Mouse (Mus musculus) liver, postnatal 0 days (tissue): Measurements from ENCODE around the gene Itpk1. TPM values are rescaled to one million over a fixed set of nuclear protein-coding genes. Genes with fewer than 3 reads are reported as not detected.

Source experiments
- ATAC-seq: fragments of 200-750 bp; cut with Nextera tagmentation; 2 replicates; pipeline ENCODE4 v1.8.0; 2017; ENCODE audit warnings: mild to moderate bottlenecking, moderate library complexity
- DNase-seq: peaks from one replicate; pipeline ENCODE4 v3.0.0-alpha.2; 2016
- H3K27ac ChIP-seq: fragments of 300-500 bp; sonication (generic); 2 replicates; pipeline ENCODE4 v1.5.1; 2014; ENCODE audit warnings: antibody characterized with exemption, moderate library complexity, mild to moderate bottlenecking, low read depth
- H3K27me3 ChIP-seq: fragments of 300-500 bp; sonication (generic); 2 replicates; pipeline ENCODE4 v1.6.1; 2014; ENCODE audit warnings: low read length, control low read depth, mixed read lengths; ENCODE audit not compliant: insufficient read depth
- H3K36me3 ChIP-seq: fragments of 300-500 bp; sonication (generic); replicated peaks from 2 replicates; pipeline ENCODE4 v1.6.1; 2014; ENCODE audit warnings: mild to moderate bottlenecking, control low read depth, low read length, moderate library complexity, mixed read lengths; ENCODE audit not compliant: insufficient read depth
- H3K4me1 ChIP-seq: fragments of 300-500 bp; sonication (generic); 2 replicates; pipeline ENCODE4 v1.6.1; 2014; ENCODE audit warnings: antibody characterized with exemption, mild to moderate bottlenecking, control low read depth; ENCODE audit not compliant: insufficient read depth
- H3K4me2 ChIP-seq: fragments of 300-500 bp; sonication (generic); 2 replicates; pipeline ENCODE4 v1.6.1; 2014; ENCODE audit warnings: low read depth, mild to moderate bottlenecking, low read length, moderate library complexity, mixed read lengths
- H3K4me3 ChIP-seq: fragments of 300-500 bp; sonication (generic); 2 replicates; pipeline ENCODE4 v1.5.1; 2014; ENCODE audit warnings: low read depth, low read length
- H3K9ac ChIP-seq: fragments of 300-500 bp; sonication (generic); replicated peaks from 2 replicates; pipeline ENCODE4 v1.6.1; 2014; ENCODE audit warnings: mild to moderate bottlenecking, moderate library complexity
- H3K9me3 ChIP-seq: fragments of 300-500 bp; sonication (generic); 2 replicates; pipeline ENCODE4 v1.6.1; 2016; ENCODE audit warnings: mild to moderate bottlenecking, control low read depth, low read length, mixed read lengths
- CTCF ChIP-seq: sonication (generic); IDR thresholded peaks from 2 replicates; pipeline ENCODE4 v1.5.1; 2016; ENCODE audit warnings: antibody characterized with exemption, low read depth
- EP300 ChIP-seq: IDR thresholded peaks from 2 replicates; pipeline ENCODE4 v1.6.1; 2016; ENCODE audit warnings: antibody characterized with exemption, low read depth, mild to moderate bottlenecking
- WGBS: fragments of 180-500 bp; shearing (Covaris S2); extraction: QIAGEN DNeasy Blood & Tissue Kit; methylation state at CpG from one replicate; pipeline ENCODE4 v1.1.7; 2014; ENCODE audit not compliant: insufficient replicate concordance; 5-methylcytosine and 5-hydroxymethylcytosine counted together
- polyA plus RNA-seq: library from polyadenylated mRNA; unstranded; fragments of >200 nt; fragmentation: Nextera tagmentation; extraction: Ambion mirVana; gene quantifications from 2 replicates; pipeline ENCODE4 v1.2.1, GENCODE M21; 2015

Itpk1 gene
- polyA plus RNA-seq, 1 experiment from 2014 or later, result 3.6 TPM

- TF ChIP-seq EP300 (no peak), CTCF (no peak)
- Histone ChIP-seq H3K9ac (no peak overlapping the region), H3K27me3 (no peaks in the 10 kb centered on the region), H3K4me2 (no peak overlapping the region), H3K9me3 (no peaks in the 10 kb centered on the region), H3K36me3 (no peaks in the 10 kb centered on the region; the same call in 1 of the 2 replicates), H3K4me3 (no peak overlapping the region), H3K27ac (no peak overlapping the region), H3K4me1 (peaks cover 37% of the 10 kb centered on the region)
- ATAC-seq (no peak), DNase-seq (no peak)
- WGBS, result 77% methylated on average over 5 of the region's 5 CpGs
Measured at GRCm38 (mm10) chr12:102686321-102686720, 18.4 kb downstream of the Itpk1 start.

GRCm38 (mm10) chr12:102685523-102685931 lies 19.2 kb downstream of the Itpk1 start:
- H3K9ac ChIP-seq, result no peak overlapping the region
- H3K27me3 ChIP-seq, result no peaks in the 10 kb centered on the region
- no peak overlapping the region for H3K27ac ChIP-seq
- TF ChIP-seq EP300 (no peak), CTCF (no peak)
- H3K4me2 ChIP-seq, result no peak overlapping the region
- ATAC-seq (no peak), DNase-seq (no peak)
- no peaks in the 10 kb centered on the region; the same call in 1 of the 2 replicates for H3K36me3 ChIP-seq
- 69% methylated on average over 9 of the region's 9 CpGs for WGBS
- peaks cover 29% of the 10 kb centered on the region for H3K4me1 ChIP-seq
- no peaks in the 10 kb centered on the region for H3K9me3 ChIP-seq
- no peak overlapping the region for H3K4me3 ChIP-seq

- TF ChIP-seq EP300 (no peak), CTCF (no peak)
- Histone ChIP-seq H3K4me3 (no peak overlapping the region), H3K9ac (no peak overlapping the region), H3K27me3 (no peaks in the 10 kb centered on the region), H3K4me2 (no peak overlapping the region), H3K36me3 (no peaks in the 10 kb centered on the region; the same call in 1 of the 2 replicates), H3K9me3 (no peaks in the 10 kb centered on the region), H3K27ac (no peak overlapping the region), H3K4me1 (peaks cover 23% of the 10 kb centered on the region)
- WGBS, result 61% methylated on average over 3 of the region's 3 CpGs
- no peak for DNase-seq
- ATAC-seq, result peak; percentile 50
Measured at GRCm38 (mm10) chr12:102684720-102685386, 19.9 kb downstream of the Itpk1 start.

- no peak for DNase-seq
- no peaks in the 10 kb centered on the region; the same call in 1 of the 2 replicates for H3K36me3 ChIP-seq
- H3K27me3 ChIP-seq, result no peaks in the 10 kb centered on the region
- peaks cover 21% of the 10 kb centered on the region for H3K4me1 ChIP-seq
- no peak overlapping the region for H3K27ac ChIP-seq
- ATAC-seq, result no peak
- 79% methylated on average over 5 of the region's 5 CpGs for WGBS
- no peak overlapping the region for H3K4me3 ChIP-seq
- H3K9ac ChIP-seq, result no peak overlapping the region
- TF ChIP-seq EP300 (no peak), CTCF (no peak)
- H3K9me3 ChIP-seq, result no peaks in the 10 kb centered on the region
- H3K4me2 ChIP-seq, result no peak overlapping the region
Measured at GRCm38 (mm10) chr12:102683979-102684378, 20.8 kb downstream of the Itpk1 start.

GRCm38 (mm10) chr12:102683438-102683837 lies 21.3 kb downstream of the Itpk1 start:
- Histone ChIP-seq H3K4me1 (peaks cover 21% of the 10 kb centered on the region), H3K4me3 (no peak overlapping the region), H3K27me3 (no peaks in the 10 kb centered on the region), H3K9ac (no peak overlapping the region), H3K27ac (no peak overlapping the region), H3K36me3 (no peaks in the 10 kb centered on the region; the same call in 1 of the 2 replicates), H3K9me3 (no peaks in the 10 kb centered on the region), H3K4me2 (no peak overlapping the region)
- ATAC-seq (no peak), DNase-seq (no peak)
- TF ChIP-seq EP300 (no peak), CTCF (no peak)
- WGBS, result 75% methylated on average over 6 of the region's 6 CpGs

GRCm38 (mm10) chr12:102682722-102683299 lies 21.9 kb downstream of the Itpk1 start:
- DNase-seq (no peak), ATAC-seq (no peak)
- 72% methylated on average over 7 of the region's 7 CpGs for WGBS
- H3K4me2 ChIP-seq, result no peak overlapping the region
- H3K27me3 ChIP-seq, result no peaks in the 10 kb centered on the region
- no peaks in the 10 kb centered on the region for H3K9me3 ChIP-seq
- H3K27ac ChIP-seq, result no peak overlapping the region
- no peak overlapping the region for H3K9ac ChIP-seq
- H3K4me1 ChIP-seq, result peaks cover 21% of the 10 kb centered on the region
- no peaks in the 10 kb centered on the region; the same call in 1 of the 2 replicates for H3K36me3 ChIP-seq
- TF ChIP-seq CTCF (no peak), EP300 (no peak)
- H3K4me3 ChIP-seq, result no peak overlapping the region
